Mouse (Mus musculus) gonadal fat pad, adult 2 months (tissue): ENCODE data around the gene Fam98c. TPM values are rescaled to one million over a fixed set of nuclear protein-coding genes. Genes with fewer than 3 reads are reported as not detected.

Experiments used
- DNase-seq: peaks from one replicate; pipeline ENCODE4 v3.0.0-alpha.2; 2012; ENCODE audit warnings: low read depth
- polyA plus RNA-seq: library from polyadenylated mRNA; depleted of rRNA; stranded (reverse); fragments of >200 nt; gene quantifications from 2 replicates; pipeline ENCODE4 v1.2.3, GENCODE M21; 2012; rRNA removed

Gene Fam98c
- polyA plus RNA-seq, 1 experiment, result 27.6 TPM

DNA sequence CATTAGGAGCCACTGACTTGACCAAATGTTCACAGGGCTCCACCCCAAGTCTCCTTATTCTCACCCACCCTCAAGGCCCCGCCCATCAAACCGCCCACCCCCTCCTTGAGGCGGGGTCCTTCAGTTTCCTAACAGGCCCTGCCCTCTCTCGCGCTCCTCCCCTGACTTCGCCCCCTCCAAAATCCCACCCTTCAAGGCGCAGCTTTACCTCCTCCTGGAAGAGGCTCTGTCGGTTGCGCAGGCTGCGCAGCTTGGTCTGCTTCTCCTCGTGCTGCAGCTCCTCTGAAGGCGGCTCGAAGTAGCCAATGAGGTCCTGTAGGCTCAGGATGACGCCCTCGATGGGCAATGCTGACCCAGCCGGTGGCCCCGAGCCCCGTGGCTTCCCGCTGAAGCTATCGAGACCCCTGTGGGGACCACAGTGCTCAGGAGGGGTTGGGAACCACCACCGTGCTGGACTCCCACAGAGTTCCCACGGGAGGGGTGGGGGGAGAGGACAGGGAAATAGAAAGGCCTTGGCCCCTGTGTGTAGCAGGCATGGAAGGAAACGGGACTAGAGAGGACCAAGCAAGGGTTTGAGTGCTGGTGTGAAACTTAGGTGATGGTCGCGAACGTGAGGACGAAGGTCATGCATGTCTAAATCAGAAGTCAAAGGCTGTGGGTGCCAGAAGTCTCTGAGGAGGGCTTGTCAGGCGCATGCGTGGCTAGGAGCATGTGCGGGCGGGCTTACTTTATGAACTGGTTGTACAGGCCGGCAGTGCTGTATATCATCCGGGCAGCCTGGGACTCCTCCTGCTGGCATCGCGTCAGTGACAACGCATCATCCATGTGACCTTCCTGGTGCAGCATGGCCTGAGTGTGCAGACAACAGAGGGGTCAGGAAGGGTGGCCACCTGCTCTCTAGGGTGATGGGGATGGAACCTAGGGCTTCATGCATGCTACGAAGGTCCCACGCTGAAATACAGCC is 46.8 kb downstream of the Fam98c start:
- peak; percentile 27 for DNase-seq

Other genes starting within 250 kb of the Fam98c start
- 311 and 323 TPM in 2 replicates for gene Actn4, start 193.9 kb downstream of the Fam98c start, polyA plus RNA-seq
- 309 and 336 TPM in 2 replicates for gene Eif3k, start 174.4 kb downstream of the Fam98c start, polyA plus RNA-seq
- 6.2 and 6.6 TPM in 2 replicates for gene Map4k1, start 174.2 kb downstream of the Fam98c start, polyA plus RNA-seq
- 0.16 and 0.32 TPM in 2 replicates for gene Ryr1, start 31.1 kb downstream of the Fam98c start, polyA plus RNA-seq
- gene Rasgrp4, start 21.4 kb downstream of the Fam98c start, polyA plus RNA-seq, result 4.7 and 7.6 TPM in 2 replicates
- 1.8 and 2.3 TPM in 2 replicates for gene Ggn, start 14.0 kb upstream of the Fam98c start, polyA plus RNA-seq
- 3.6 and 4.1 TPM in 2 replicates for gene Spred3, start 14.2 kb upstream of the Fam98c start, polyA plus RNA-seq
- gene Psmd8, start 24.5 kb upstream of the Fam98c start, polyA plus RNA-seq, result 200 and 214 TPM in 2 replicates
- 5.9 and 7.1 TPM in 2 replicates for gene Catsperg1, start 57.8 kb upstream of the Fam98c start, polyA plus RNA-seq
- gene Kcnk6, start 76.3 kb upstream of the Fam98c start, polyA plus RNA-seq, result 7.4 and 8.2 TPM in 2 replicates
- 156 and 161 TPM in 2 replicates for gene Yif1b, start 82.1 kb upstream of the Fam98c start, polyA plus RNA-seq
- gene 2200002D01Rik, start 92.2 kb upstream of the Fam98c start, polyA plus RNA-seq, result 1.8 and 2.1 TPM in 2 replicates
- 453 and 777 TPM in 2 replicates for gene Spint2, start 125.7 kb upstream of the Fam98c start, polyA plus RNA-seq
- gene Ppp1r14a, start 133.1 kb upstream of the Fam98c start, polyA plus RNA-seq, result 21.3 and 30.8 TPM in 2 replicates
- 2.2 and 2.8 TPM in 2 replicates for gene Dpf1, start 147.7 kb upstream of the Fam98c start, polyA plus RNA-seq